Mouse (Mus musculus): ENCODE measurements around the gene Aqp9. TPM values are rescaled to one million over a fixed set of nuclear protein-coding genes. Genes with fewer than 3 reads are reported as not detected.

The Aqp9 gene
- total RNA-seq, 2 experiments from 2014 or later: 62.6 to 74.2 TPM

DNA sequence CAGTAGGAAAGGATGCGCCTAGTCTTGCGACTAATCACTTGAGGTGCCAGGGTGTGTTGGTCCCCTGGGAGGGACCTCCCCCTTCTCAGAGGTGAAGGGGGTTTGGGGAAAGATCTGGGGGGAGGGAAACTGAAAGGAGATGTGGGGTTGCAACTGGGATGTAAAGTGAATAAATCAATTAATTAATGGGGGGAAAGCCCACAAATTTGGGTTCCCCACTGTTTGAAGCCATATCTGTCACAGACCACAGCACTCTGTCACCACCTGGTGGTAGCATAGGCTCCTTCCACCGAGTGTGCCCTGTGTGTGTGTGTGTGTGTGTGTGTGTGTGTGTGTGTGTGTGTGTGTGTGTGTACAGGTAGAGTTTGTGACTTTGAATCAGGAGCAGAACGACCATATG is 94.7 kb downstream of the Aqp9 start:
- 0 out of 2 replicates have a peak, but pooled peaks have one; percentile 56 for ATAC-seq (replicated peaks; ENCODE audit: low FRiP score, low TSS enrichment, poor library complexity, severe bottlenecking)

DNA sequence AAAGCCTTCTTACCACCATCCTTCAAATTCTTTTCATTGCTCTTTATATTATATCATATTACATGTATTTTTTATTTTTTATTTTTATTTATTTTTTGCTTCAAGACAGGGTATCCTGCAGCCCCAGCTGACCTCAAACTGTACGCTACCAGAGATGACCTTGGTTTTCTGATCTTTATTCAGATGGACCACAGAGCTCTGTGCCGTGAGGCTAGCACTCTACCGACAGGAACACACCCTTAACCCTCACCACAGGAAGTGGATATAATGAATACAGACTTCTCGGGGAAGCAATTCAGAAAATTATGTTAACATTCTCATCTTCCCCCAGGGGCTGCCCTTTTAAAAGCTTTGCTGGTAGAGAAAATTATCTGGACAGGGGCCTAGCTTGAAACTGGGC is 95.4 kb downstream of the Aqp9 start:
- no peak for ATAC-seq (replicated peaks; ENCODE audit: low FRiP score, low TSS enrichment, poor library complexity, severe bottlenecking)

DNA sequence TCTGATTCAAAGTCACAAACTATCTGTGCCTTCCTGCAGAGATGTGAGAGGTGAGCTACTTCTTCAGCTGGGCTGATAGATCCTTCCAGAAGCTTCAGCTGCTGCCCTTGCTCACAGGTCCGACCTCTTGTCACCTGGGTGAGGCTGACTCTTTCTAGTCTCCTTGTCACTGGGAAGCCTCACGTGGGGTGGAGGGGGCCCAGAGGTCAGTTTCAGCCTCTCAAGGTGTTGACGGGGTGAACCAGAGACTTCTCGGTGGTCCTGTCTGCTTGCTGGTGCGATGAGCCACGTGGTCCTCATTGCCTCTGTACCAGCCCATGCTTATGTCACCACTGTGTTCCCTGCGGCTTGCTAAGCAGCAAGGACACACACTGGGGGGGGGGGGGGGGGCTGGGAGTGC is 96.0 kb downstream of the Aqp9 start:
- ATAC-seq (replicated peaks; ENCODE audit: low FRiP score, low TSS enrichment, poor library complexity, severe bottlenecking): no peak

DNA sequence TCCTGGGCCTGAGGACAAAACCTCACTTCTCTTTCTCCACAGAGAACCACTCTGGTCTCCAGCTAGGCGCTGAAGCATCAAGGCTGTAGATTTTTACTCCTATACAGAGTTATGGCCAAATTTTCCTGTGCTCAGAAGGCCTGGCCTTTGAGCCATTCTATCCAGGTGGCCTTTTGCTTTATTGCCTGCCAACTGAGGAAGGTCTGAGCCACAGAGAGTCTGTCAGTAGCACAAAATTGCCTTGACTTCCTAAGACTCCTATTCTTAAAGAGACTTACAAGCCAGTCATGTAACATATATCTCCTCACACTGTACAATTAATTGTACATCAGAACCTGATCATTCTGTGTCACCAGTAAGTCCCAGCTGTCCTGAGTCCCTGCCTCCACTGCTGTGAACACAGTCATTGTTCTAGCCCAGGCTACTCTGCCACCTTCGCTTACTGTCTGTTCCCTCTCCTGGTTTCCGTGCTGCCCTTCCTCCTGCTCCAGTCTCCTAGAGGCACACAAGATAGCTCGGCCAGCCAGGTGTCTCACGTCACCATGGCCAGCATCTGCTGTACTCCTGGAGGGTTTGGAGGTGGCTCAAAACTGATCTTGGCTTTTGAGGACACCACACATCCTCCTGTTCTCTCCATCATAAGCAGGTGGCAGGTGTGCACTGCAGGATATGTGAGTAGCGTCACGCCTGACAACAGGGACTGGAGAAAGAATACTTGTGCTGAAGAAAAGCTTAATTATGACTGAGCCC is 96.7 kb downstream of the Aqp9 start:
- no peak for ATAC-seq (replicated peaks; ENCODE audit: low FRiP score, low TSS enrichment, poor library complexity, severe bottlenecking)

DNA sequence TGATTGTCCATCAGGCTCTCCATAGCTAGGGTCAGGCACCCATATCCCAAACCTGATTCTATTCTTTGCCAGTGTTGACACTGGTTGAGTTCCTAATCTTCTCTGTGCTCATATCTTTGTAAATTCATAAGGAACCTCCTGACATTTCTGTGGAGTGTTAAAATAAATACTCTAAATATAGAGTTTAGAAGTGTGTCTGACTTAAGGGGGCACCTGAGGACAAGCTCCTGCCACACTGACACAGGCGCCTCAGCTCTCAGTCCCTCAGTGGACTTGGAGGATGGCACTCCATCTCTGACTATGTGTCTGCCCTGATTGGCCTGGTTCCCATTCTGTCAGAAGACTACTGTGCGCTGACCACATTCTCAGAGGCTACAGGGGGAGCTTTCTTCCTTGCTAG is 97.9 kb downstream of the Aqp9 start:
- ATAC-seq (replicated peaks; ENCODE audit: low FRiP score, low TSS enrichment, poor library complexity, severe bottlenecking): no peak

DNA sequence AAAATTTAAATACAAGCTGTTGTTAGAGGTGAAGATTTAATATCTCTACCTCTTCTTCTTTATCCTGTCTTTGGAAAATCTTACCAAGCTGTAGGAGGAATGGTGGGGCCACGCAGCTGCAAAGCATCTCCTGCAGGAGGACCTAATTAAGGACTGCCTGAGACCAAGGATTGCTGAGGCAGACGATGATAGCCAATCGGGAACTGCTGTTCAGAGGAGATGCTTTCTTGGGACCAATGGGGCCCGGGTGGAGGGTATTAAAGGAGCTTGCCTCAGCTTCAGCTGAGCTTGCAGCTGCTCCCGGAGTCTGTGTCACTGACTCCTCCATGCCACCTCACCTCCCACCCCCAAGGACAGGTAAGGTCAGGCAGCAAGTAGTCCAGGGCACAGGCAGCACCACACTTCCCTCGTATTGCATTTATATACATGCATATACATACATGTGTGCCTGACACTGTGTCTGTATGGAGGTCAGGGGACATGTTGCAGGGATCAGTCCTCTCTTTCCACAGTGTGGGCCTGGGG is 99.6 kb downstream of the Aqp9 start:
- ATAC-seq (replicated peaks; ENCODE audit: low FRiP score, low TSS enrichment, poor library complexity, severe bottlenecking): no peak

DNA sequence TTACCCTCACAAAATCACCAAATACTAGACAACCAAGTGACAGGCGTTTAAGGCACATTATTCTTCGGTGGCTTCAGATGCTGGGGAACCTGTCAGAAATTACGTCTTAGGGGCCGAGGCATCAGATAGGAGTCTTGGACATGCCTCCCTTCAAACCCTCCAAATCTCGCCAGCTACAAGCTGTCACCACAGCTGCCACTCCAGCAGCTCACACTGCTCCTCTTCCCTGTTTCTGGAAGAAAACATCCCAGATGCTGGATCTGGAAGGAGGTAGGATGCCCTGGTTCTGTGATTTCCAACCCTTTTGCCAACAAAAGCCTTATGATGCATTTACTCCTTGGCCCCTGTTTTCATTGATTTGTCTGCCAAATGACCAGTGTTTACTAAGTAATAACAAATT is 101.3 kb downstream of the Aqp9 start:
- ATAC-seq (replicated peaks; ENCODE audit: low FRiP score, low TSS enrichment, poor library complexity, severe bottlenecking): no peak

DNA sequence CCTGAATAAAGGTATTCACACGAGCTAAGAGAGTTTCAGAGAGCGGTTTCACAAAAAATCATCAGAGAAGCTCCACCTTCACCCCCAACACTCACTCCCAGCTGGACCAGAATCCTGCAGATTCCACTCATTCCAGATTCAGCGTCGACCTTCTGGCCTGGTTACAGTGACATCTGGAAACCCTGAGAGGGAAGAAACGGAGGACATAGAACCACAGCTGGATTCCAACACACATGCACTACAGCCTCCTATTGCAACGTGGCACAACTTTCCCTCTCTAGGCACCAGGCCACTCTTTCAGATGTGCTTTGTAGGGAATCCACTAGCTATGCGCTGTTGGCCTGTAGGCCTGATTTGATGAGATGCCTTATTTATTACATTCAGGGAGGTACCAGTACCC is 102.0 kb downstream of the Aqp9 start:
- no peak for ATAC-seq (replicated peaks; ENCODE audit: low FRiP score, low TSS enrichment, poor library complexity, severe bottlenecking)

DNA sequence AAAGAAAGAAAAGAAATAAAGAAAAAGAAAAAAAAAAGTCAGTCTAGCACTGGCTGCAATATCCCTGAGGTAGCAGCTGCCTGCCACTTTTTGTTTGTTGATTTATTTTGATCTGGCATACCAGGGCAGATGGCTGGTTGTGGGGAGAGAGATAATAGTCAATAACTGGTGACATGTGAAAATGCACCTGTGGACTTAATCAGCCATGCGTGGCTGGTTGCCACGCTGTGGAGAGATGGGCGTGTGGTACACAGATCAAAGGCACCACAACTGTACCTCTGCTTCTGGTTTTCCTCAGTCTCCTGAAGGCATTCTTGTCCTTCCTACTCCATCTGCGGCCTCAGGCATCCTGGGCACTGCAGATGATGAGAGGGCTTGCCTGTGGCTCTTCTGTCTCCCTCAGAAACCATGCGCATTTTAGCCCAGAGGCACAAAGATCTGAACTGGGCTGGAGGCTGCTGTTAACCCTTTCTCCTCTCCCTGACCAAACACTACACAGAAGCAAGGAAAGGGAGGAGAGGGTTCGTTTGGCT is 103.1 kb downstream of the Aqp9 start:
- ATAC-seq (replicated peaks; ENCODE audit: low FRiP score, low TSS enrichment, poor library complexity, severe bottlenecking): peak; percentile 63

DNA sequence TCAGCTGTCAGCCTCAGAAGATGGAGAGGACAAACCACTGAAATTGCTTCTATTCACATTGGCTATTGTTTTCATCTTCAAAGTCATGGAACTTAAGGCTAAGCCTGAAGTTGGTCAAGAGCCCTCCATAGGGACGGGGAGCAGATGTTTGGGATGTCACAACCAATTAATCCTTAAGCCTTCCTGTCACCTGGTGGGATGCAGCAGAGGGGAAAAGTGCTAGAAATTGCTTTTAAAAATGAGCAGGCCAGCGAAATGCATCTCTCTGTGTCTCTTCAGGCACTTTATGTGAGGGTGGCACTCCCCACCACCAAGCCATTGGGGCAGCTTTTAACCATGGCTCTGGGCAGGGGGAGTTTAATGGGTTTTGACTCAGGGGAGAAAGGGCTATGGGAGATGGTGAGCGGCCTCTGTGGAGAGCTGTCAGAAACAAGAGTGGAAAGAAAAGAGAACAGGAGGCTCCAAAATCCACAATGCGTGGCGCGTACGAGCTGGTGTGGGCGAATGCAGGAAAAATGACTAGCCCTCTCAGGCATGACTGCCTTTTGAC is 104.1 kb downstream of the Aqp9 start:
- no peak for ATAC-seq (replicated peaks; ENCODE audit: low FRiP score, low TSS enrichment, poor library complexity, severe bottlenecking)

DNA sequence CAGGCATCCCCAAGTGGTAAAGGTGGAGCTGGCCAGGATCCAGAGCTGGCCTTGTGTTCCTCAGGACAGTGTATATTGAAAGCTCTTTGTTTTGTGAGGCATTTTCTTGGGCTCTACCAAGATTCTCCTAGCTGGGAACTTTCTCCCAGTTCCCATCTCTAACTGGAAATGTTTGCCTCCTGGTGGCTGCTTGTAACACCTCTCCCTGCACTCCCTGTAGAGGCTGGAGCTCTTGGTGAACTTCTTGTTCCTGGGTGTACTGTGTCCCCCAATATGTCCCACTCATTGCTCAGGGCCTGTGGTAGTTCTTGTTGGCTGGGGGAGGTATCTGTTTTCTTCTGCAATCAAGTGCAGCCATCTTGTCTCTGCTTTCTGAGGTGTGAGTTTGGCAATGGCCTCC is 104.9 kb downstream of the Aqp9 start:
- no peak for ATAC-seq (replicated peaks; ENCODE audit: low FRiP score, low TSS enrichment, poor library complexity, severe bottlenecking)

DNA sequence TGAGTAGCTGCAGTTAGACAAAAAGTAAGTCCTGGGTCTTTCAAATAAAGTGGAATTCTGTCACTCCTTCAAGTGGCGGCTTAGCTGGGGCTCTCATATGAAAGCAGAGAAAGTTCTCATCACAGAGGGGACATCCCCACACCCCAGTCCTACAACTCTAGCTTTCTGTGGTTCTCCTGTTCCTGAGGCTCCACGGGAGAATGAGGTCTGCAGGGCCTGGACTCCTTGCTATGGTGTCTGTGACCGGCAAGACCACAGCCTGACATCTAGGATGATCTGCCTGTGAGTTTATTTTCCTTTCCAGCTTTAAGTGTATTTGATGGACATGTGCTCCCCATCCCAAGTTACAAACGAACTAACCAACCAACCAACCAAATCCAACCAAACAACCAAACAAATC is 105.5 kb downstream of the Aqp9 start:
- no peak for ATAC-seq (replicated peaks; ENCODE audit: low FRiP score, low TSS enrichment, poor library complexity, severe bottlenecking)

DNA sequence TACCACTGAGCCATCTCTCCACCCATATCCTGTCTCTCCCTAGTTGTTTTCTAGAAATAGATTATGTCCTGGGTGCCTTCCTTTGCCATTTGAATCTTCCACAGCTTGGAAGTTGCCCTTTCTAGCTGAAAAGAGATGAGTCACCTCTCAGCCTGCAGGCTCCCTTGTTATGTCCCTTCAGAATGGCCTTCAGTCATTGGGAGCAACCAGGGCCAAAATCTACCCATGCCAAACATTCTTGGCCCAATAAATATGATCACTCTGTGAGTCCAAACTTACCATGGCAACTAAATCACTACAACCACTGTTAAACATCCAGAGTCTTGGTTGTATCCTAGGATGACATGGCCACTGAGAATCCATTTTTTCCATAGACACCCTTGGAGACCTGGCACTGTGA is 106.2 kb downstream of the Aqp9 start:
- no peak for ATAC-seq (replicated peaks; ENCODE audit: low FRiP score, low TSS enrichment, poor library complexity, severe bottlenecking)

Other genes with a start within 250 kb of the Aqp9 start
- gene Lipc, start 216.5 kb downstream of the Aqp9 start, total RNA-seq (2014; fragmentation: Nextera tagmentation): 0.22 TPM in 1 of 2 replicates, not detected in the other
- not detected in 2 replicates for gene Lipc, start 216.5 kb downstream of the Aqp9 start, total RNA-seq (2017)
- 0.70 TPM in 1 of 2 replicates, not detected in the other for gene Aldh1a2, start 47.1 kb upstream of the Aqp9 start, total RNA-seq (2014; fragmentation: Nextera tagmentation)
- not detected in 2 replicates for gene Aldh1a2, start 47.1 kb upstream of the Aqp9 start, total RNA-seq (2017)

Data from megakaryocyte-erythroid progenitor cell, adult 5-6 weeks (primary cell).